Mouse (Mus musculus): ENCODE measurements around the gene Slc1a7. TPM values are rescaled to one million over a fixed set of nuclear protein-coding genes. Genes with fewer than 3 reads are reported as not detected.

Gene Slc1a7
- 0.10 TPM in 1 of 2 replicates, not detected in the other for polyA plus RNA-seq (2012; rRNA removed)

- no peak within 1 kb of the TSS for H3K27ac ChIP-seq (ENCODE audit: insufficient read depth, low read length)
- H3K4me1 ChIP-seq (ENCODE audit: control insufficient read depth, insufficient read depth, low read length) = no peaks in the 10 kb centered on the region; the same call in 1 of the 2 replicates
- TF ChIP-seq CTCF (IDR thresholded peaks at IDR 0.05; ENCODE audit: borderline replicate concordance, insufficient read depth, low read depth, low read length) (no peak), POLR2A (IDR thresholded peaks at IDR 0.05; ENCODE audit: borderline replicate concordance, insufficient read depth, low read length) (no peak)
- no peak within 1 kb of the TSS for H3K4me3 ChIP-seq (replicated peaks; ENCODE audit: insufficient read depth, low read depth, low read length)
- no peak for DNase-seq
- no peaks in the 10 kb centered on the region for H3K27me3 ChIP-seq (ENCODE audit: control insufficient read depth, insufficient read depth, low read length)
- WGBS = 50% methylated on average over 16 of the region's 16 CpGs
Observed at GRCm38 (mm10) chr4:107967966-107968682, at the start of gene Slc1a7. Gene Slc1a7 (plus strand): TSS chr4:107968332.

GRCm38 (mm10) chr4:107920336-107920735 is 47.8 kb upstream of the Slc1a7 start:
- Histone ChIP-seq H3K27me3 (ENCODE audit: control insufficient read depth, insufficient read depth, low read length) (no peaks in the 10 kb centered on the region), H3K27ac (ENCODE audit: insufficient read depth, low read length) (no peak overlapping the region), H3K4me3 (replicated peaks; ENCODE audit: insufficient read depth, low read depth, low read length) (no peak overlapping the region), H3K4me1 (ENCODE audit: control insufficient read depth, insufficient read depth, low read length) (no peaks in the 10 kb centered on the region)
- TF ChIP-seq CTCF (IDR thresholded peaks at IDR 0.05; ENCODE audit: borderline replicate concordance, insufficient read depth, low read depth, low read length) (no peak), POLR2A (IDR thresholded peaks at IDR 0.05; ENCODE audit: borderline replicate concordance, insufficient read depth, low read length) (no peak)
- 93% methylated on average over 2 of the region's 2 CpGs for WGBS
- no peak for DNase-seq

- TF ChIP-seq CTCF (IDR thresholded peaks at IDR 0.05; ENCODE audit: borderline replicate concordance, insufficient read depth, low read depth, low read length) (no peak), POLR2A (IDR thresholded peaks at IDR 0.05; ENCODE audit: borderline replicate concordance, insufficient read depth, low read length) (no peak)
- no peak overlapping the region for H3K27ac ChIP-seq (ENCODE audit: insufficient read depth, low read length)
- no peaks in the 10 kb centered on the region for H3K4me1 ChIP-seq (ENCODE audit: control insufficient read depth, insufficient read depth, low read length)
- no peak for DNase-seq
- H3K27me3 ChIP-seq (ENCODE audit: control insufficient read depth, insufficient read depth, low read length) = no peaks in the 10 kb centered on the region
- H3K4me3 ChIP-seq (replicated peaks; ENCODE audit: insufficient read depth, low read depth, low read length) = no peak overlapping the region
- WGBS = 76% methylated on average over 8 of the region's 8 CpGs
Observed at GRCm38 (mm10) chr4:107921152-107921695, 46.9 kb upstream of the Slc1a7 start.

- no peak overlapping the region for H3K4me3 ChIP-seq (replicated peaks; ENCODE audit: insufficient read depth, low read depth, low read length)
- no peak for DNase-seq
- H3K27me3 ChIP-seq (ENCODE audit: control insufficient read depth, insufficient read depth, low read length) = no peaks in the 10 kb centered on the region
- no peaks in the 10 kb centered on the region for H3K4me1 ChIP-seq (ENCODE audit: control insufficient read depth, insufficient read depth, low read length)
- 50% methylated on average over 4 of the region's 4 CpGs for WGBS
- H3K27ac ChIP-seq (ENCODE audit: insufficient read depth, low read length) = no peak overlapping the region
- no peak for TF ChIP-seq CTCF (IDR thresholded peaks at IDR 0.05; ENCODE audit: borderline replicate concordance, insufficient read depth, low read depth, low read length)
- no peak for TF ChIP-seq POLR2A (IDR thresholded peaks at IDR 0.05; ENCODE audit: borderline replicate concordance, insufficient read depth, low read length)
Observed at GRCm38 (mm10) chr4:107921952-107922351, 46.2 kb upstream of the Slc1a7 start.

- WGBS = 2% methylated on average over 38 of the region's 38 CpGs
Observed at GRCm38 (mm10) chr4:107923145-107923802, 44.9 kb upstream of the Slc1a7 start, which contains the start of gene Cpt2. Gene Cpt2 (minus strand): TSS chr4:107923610.

GRCm38 (mm10) chr4:107923803-107924194 is 44.3 kb upstream of the Slc1a7 start:
- Histone ChIP-seq H3K27ac (ENCODE audit: insufficient read depth, low read length) (no peak overlapping the region), H3K27me3 (ENCODE audit: control insufficient read depth, insufficient read depth, low read length) (no peaks in the 10 kb centered on the region), H3K4me3 (replicated peaks; ENCODE audit: insufficient read depth, low read depth, low read length) (peak overlapping the region; percentile 52), H3K4me1 (ENCODE audit: control insufficient read depth, insufficient read depth, low read length) (no peaks in the 10 kb centered on the region)
- TF ChIP-seq CTCF (IDR thresholded peaks at IDR 0.05; ENCODE audit: borderline replicate concordance, insufficient read depth, low read depth, low read length) = no peak
- TF ChIP-seq POLR2A (IDR thresholded peaks at IDR 0.05; ENCODE audit: borderline replicate concordance, insufficient read depth, low read length) = no peak
- DNase-seq = no peak
- WGBS = 43% methylated on average over 7 of the region's 7 CpGs

More at GRCm38 (mm10) chr4:107923145-107923802, 44.9 kb upstream of the Slc1a7 start, which contains the start of gene Cpt2:
- Histone ChIP-seq H3K4me3 (replicated peaks; ENCODE audit: insufficient read depth, low read depth, low read length) (peak within 1 kb of the TSS; percentile 52), H3K27ac (ENCODE audit: insufficient read depth, low read length) (no peak within 1 kb of the TSS), H3K4me1 (ENCODE audit: control insufficient read depth, insufficient read depth, low read length) (no peaks in the 10 kb centered on the region), H3K27me3 (ENCODE audit: control insufficient read depth, insufficient read depth, low read length) (no peaks in the 10 kb centered on the region)
- DNase-seq = peak; percentile 82 to 84
- TF ChIP-seq CTCF (IDR thresholded peaks at IDR 0.05; ENCODE audit: borderline replicate concordance, insufficient read depth, low read depth, low read length) = no peak
- TF ChIP-seq POLR2A (IDR thresholded peaks at IDR 0.05; ENCODE audit: borderline replicate concordance, insufficient read depth, low read length) = 0 out of 2 replicates have a peak, but pooled peaks have one; percentile 34

GRCm38 (mm10) chr4:107928269-107928668 is 39.9 kb upstream of the Slc1a7 start:
- no peaks in the 10 kb centered on the region for H3K4me1 ChIP-seq (ENCODE audit: control insufficient read depth, insufficient read depth, low read length)
- no peak overlapping the region for H3K4me3 ChIP-seq (replicated peaks; ENCODE audit: insufficient read depth, low read depth, low read length)
- DNase-seq = no peak
- H3K27ac ChIP-seq (ENCODE audit: insufficient read depth, low read length) = no peak overlapping the region
- WGBS = 69% methylated on average over 2 of the region's 2 CpGs
- no peaks in the 10 kb centered on the region for H3K27me3 ChIP-seq (ENCODE audit: control insufficient read depth, insufficient read depth, low read length)
- TF ChIP-seq CTCF (IDR thresholded peaks at IDR 0.05; ENCODE audit: borderline replicate concordance, insufficient read depth, low read depth, low read length) (no peak), POLR2A (IDR thresholded peaks at IDR 0.05; ENCODE audit: borderline replicate concordance, insufficient read depth, low read length) (no peak)

Data from cerebellum, adult 2 months (tissue).